Mouse (Mus musculus) left cerebral cortex, postnatal 36 days (tissue): ENCODE measurements around the gene Gpr68. TPM values are rescaled to one million over a fixed set of nuclear protein-coding genes. Genes with fewer than 3 reads are reported as not detected.

Experiments used
- DNase-seq, 2 experiments: peaks; one replicate each; pipeline ENCODE4 v3.0.0; 2021 to 2022; ENCODE audit warnings: low spot score in 2 of 2, mixed read lengths in 1 of 2
- intact Hi-C: fragments of 180-260 bp; cut with DNase I; formaldehyde crosslinking; loops from one replicate; pipeline ENCODE4 v1.15.1; 2025
- total RNA-seq, 2 experiments: library from RNA; stranded (reverse); gene quantifications; 2 replicates each; pipeline ENCODE4 v1.2.3; 2021

The Gpr68 gene
- total RNA-seq, 2 experiments from 2014 or later, result 10.5 to 14.8 TPM

DNA sequence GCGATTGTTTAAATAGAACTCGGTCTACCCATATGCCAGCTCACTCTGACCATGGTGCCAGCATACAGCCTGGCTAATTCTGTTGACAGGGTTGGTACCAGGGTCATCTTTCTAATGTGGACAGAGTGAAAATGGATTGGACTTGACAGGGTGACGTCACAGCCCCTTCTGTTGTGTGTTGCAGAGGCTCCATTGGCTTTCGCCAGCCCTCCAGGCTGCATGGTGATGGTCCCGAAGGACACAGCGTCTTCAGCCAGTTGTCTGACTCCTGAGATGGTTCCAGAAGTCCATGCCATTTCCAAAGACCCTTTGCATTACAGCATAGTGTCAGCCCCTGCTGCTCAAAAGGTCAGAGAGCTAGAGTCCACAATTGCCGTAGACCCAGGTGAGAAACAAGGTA, 63.5 kb downstream of the Gpr68 start:
- DNase-seq, result no peak
- intact Hi-C loops, result loop anchor here (5.0 to 10.0 kb wide), 4 partner anchors 122 to 677 kb away; partner anchors contain the start of gene Ccdc88c

DNA sequence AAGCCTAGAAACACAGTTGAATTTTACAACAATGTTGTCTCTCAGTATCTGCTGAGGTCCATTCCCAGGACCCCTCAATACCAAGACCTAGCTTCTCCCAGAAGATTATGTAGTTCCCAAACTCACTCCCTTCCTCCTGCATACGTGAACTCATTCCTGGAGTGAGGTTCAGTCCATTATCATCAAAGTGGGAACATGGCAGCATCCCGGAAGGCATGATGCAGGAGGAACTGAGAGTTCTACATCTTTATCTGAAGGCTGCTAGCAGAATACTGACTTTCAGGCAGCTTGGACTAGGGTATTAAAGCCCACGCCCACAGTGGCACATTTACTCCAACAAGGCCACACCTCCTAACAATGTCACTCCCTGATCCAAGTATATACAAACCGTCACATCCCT, 64.8 kb downstream of the Gpr68 start:
- intact Hi-C loops, result loop anchor here (5.0 to 10.0 kb wide), 4 partner anchors 121 to 676 kb away; partner anchors contain the start of gene Ccdc88c
- DNase-seq, result no peak

DNA sequence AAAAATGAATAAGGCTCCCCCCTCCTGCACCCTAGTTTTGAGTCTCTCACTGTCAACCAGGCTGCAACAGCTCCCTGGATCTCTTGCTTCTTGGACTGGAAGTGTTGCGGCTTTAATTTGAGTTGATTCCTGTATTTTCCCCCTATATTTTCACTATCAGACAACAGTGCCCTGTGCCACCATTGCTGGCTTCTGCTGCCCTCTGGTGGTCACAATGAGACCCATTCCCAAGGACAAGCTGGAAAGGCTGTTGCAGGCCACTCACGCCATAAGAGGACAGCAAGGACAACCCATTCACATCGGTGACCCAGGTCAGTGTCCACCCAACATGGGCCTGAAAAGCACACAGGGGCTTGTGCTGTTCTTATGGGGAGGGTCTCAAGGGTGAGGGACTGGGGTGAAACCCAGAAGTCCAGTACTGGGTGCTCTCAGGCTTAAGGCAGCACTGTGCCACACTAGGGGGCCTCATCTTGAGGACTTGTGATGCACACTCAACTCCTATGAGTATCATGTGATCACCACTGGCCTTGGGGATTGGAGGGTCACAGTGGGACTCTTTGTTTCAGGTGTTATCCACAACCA, 66.7 kb downstream of the Gpr68 start:
- peak; percentile 71 to 76 for DNase-seq
- intact Hi-C loops, result loop anchor here (1.0 to 10.0 kb wide), 6 partner anchors 69 to 674 kb away; partner anchors contain the start of gene Ccdc88c

DNA sequence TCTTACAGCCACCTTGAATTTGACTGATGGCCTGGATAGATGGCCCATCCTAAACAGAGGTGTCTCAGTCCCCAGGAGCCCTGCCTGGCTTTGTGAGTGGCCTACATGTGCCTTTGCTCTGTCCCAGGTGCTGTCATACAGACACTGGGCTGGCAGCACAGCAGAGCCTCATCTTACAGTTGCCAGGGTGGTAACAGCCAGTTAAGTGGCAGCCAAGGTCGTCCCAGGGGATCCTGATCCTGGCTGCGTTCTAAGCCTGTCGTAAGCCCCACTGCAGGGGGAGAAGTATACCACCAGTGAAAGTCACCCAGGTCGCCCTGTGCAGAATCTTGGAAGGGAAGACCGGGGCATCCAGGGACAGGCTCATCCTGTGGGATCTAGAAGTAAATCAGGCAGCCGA, 68.1 kb downstream of the Gpr68 start:
- intact Hi-C loops, result loop anchor here (2.0 to 10.0 kb wide), 5 partner anchors 118 to 673 kb away; partner anchors contain the start of gene Ccdc88c

DNA sequence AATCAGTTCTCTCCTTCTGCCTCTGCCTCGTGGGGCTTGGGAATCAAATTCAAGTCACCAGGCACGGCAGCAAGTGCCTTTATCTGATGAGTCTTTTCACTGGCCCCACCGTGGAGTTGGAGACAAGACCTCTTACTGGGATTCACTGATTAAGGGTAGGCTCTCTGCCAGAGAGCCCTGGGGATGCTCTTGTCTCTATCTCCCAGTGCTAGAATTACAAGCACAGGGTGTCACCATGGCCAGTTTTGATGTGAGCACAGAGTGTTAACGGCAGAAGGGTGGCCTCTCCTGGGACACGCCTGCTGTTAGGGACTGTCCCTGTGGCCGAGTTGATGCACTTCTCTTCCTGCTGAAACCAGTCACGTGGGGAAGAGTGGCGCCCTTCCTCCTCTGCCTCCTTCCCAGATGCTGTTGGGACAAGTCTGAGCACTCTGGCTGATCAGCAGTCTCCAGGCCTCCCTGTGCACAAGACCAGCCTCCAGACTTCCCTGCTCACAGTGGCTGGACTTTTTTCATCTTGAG, 68.9 kb downstream of the Gpr68 start:
- DNase-seq, result no peak
- intact Hi-C loops, result no loop called here

More for the DNA sequence above, 68.1 kb downstream of the Gpr68 start:
- no peak for DNase-seq

DNA sequence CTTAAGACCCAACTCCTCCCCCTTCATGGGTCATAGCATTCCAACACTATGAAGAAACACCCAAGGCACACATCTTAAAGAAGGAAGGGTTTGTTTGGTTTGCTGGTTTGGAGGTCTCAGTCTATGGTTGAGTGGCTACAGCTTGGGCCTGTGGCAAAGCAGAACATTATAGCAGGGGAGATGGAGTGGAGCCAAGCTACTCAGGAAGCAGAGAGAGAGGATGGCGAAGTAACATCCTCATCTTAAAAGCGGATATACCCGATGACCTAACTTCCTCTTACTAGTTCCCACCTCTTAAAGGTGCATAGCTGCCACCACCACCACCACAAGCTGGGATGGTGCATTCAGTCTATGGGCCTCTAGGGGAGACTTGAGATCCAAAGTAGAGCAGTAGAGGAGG, 70.8 kb downstream of the Gpr68 start:
- no peak for DNase-seq

DNA sequence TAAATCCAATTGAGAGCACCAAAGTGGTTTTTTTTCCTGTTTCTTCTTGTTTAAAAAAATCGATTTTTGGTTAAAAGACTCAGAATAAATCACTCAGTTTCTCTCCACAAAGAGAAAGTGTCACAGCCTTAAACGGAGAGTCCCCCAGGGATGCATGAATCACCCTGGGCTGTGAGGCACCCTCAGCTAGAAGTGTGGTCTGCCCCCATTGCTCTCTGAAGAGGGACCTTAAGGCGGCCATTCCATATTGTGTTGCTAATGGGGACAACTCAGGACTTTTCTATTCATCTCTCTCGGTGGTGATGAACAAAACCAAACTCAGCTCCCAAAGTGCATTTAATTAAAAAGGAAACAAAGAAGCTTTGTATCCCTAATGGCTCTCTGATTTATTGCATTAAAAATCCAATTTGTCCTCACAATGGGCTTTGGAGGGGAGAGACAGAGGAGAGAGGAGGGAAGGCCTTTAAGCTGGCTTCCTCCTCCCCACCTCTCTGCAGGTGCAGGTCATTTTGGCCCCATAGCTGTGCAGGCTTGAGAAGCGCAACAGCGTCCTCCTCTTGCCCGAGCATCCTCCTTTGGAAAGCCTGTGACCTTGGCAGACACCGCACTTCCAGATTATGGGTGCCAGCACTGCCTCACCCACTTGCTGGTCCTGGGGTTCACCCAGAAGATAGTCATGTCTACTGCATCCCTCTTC, 76.2 kb downstream of the Gpr68 start:
- DNase-seq, result no peak
- intact Hi-C loops, result no loop called here

More for the DNA sequence above, 70.8 kb downstream of the Gpr68 start:
- intact Hi-C loops, result no loop called here

DNA sequence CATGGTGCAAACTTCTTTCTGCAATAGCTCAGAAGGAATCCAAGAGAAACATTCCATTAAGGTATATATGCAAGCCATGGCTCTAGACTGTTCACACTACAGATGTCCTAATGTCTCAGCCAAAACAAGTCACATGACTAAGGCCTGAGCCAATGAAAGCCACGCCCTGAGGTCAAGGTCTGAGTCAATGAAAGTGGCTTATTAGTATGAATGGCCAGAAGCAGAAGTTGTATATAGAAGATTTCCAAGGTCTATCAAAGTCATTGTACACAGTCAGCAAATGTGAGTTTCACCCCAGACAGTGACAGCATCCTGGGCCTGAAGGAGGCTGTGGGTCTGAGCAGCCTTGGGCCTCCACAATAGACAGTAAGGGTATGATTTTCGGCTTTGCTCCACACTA, 77.0 kb downstream of the Gpr68 start:
- intact Hi-C loops, result no loop called here
- no peak for DNase-seq

Other genes starting within 250 kb of the Gpr68 start
- gene Rps6ka5, start 181.2 kb downstream of the Gpr68 start, total RNA-seq, result 10 to 100 TPM; 20.2 to 24.6 TPM
- 1 to 10 TPM; 8.0 to 9.3 TPM for gene Dglucy, start 129.1 kb downstream of the Gpr68 start, total RNA-seq
- gene Ccdc88c, start 120.9 kb upstream of the Gpr68 start, total RNA-seq, result 10 to 100 TPM; 16.7 to 28.8 TPM
- 10 to 100 TPM; 35.6 to 46.1 TPM for gene Ppp4r3a, start 175.5 kb upstream of the Gpr68 start, total RNA-seq